Mouse (Mus musculus) CD4-positive, CD25-positive, alpha-beta regulatory T cell, adult 9 weeks (primary cell): ENCODE results near the gene Klk1b24. TPM values are rescaled to one million over a fixed set of nuclear protein-coding genes. Genes with fewer than 3 reads are reported as not detected.

Source experiments
- polyA plus RNA-seq: library from polyadenylated mRNA; unstranded; fragments of 100-300 nt; shearing (Covaris generic); gene quantifications from one replicate; pipeline ENCODE4 v1.2.1, GENCODE M21; 2017

Gene Klk1b24
- polyA plus RNA-seq = not detected

GRCm38 (mm10) chr7:44187936-44188335 is at the start of gene Klk1b24:
TSS of gene Klk1b24 (plus strand) at chr7:44188236.

GRCm38 (mm10) chr7:44197891-44198290 is 9.9 kb downstream of the Klk1b24 start, which contains the start of gene Klk1b3:
TSS of gene Klk1b3 (plus strand) at chr7:44198191.

GRCm38 (mm10) chr7:44207135-44207534 is 19.1 kb downstream of the Klk1b24 start, which contains the start of gene Klk1b4:
TSS of gene Klk1b4 (plus strand) at chr7:44207435.

GRCm38 (mm10) chr7:44215645-44216044 is 27.6 kb downstream of the Klk1b24 start, which contains the start of gene Klk1b5:
TSS of gene Klk1b5 (plus strand) at chr7:44215945.

GRCm38 (mm10) chr7:44225076-44225475 is 37.0 kb downstream of the Klk1b24 start, which contains the start of gene Klk1:
TSS of gene Klk1 (plus strand) at chr7:44225360.

GRCm38 (mm10) chr7:44235909-44236308 is 47.9 kb downstream of the Klk1b24 start, which contains the start of gene Gm36864:
TSS of gene Gm36864 (plus strand) at chr7:44236177.

Other genes with a start within 250 kb of the Klk1b24 start
- gene Klk1b8, start 237.6 kb upstream of the Klk1b24 start, polyA plus RNA-seq = not detected
- not detected for gene Klk1b1, start 221.5 kb upstream of the Klk1b24 start, polyA plus RNA-seq
- 1.1 TPM for gene Klk1b9, start 212.2 kb upstream of the Klk1b24 start, polyA plus RNA-seq
- not detected for gene Klk1b11, start 192.4 kb upstream of the Klk1b24 start, polyA plus RNA-seq
- gene Klk1b26, start 176.1 kb upstream of the Klk1b24 start, polyA plus RNA-seq = not detected
- 2.8 TPM for gene Klk1b27, start 135.9 kb upstream of the Klk1b24 start, polyA plus RNA-seq
- not detected for gene Klk1b21, start 85.9 kb upstream of the Klk1b24 start, polyA plus RNA-seq
- gene Klk1b22, start 75.6 kb upstream of the Klk1b24 start, polyA plus RNA-seq = not detected
- gene Klk1b16, start 51.5 kb upstream of the Klk1b24 start, polyA plus RNA-seq = not detected
- not detected for gene Klk1b3, start 10.0 kb downstream of the Klk1b24 start, polyA plus RNA-seq
- not detected for gene Klk1b4, start 19.2 kb downstream of the Klk1b24 start, polyA plus RNA-seq
- not detected for gene Klk1b5, start 27.7 kb downstream of the Klk1b24 start, polyA plus RNA-seq
- 0.40 TPM for gene Klk1, start 37.1 kb downstream of the Klk1b24 start, polyA plus RNA-seq
- not detected for gene Gm36864, start 47.9 kb downstream of the Klk1b24 start, polyA plus RNA-seq
- gene 1700028J19Rik, start 58.5 kb downstream of the Klk1b24 start, polyA plus RNA-seq = 1.8 TPM
- gene 2410002F23Rik, start 58.5 kb downstream of the Klk1b24 start, polyA plus RNA-seq = 202 TPM
- gene Acp4, start 69.1 kb downstream of the Klk1b24 start, polyA plus RNA-seq = not detected
- gene Gm15517, start 73.2 kb downstream of the Klk1b24 start, polyA plus RNA-seq = not detected
- 0.21 TPM for gene Clec11a, start 118.7 kb downstream of the Klk1b24 start, polyA plus RNA-seq
- gene Shank1, start 122.0 kb downstream of the Klk1b24 start, polyA plus RNA-seq = 0.11 TPM
- 0.10 TPM for gene Syt3, start 195.9 kb downstream of the Klk1b24 start, polyA plus RNA-seq
- gene 1700008O03Rik, start 197.6 kb downstream of the Klk1b24 start, polyA plus RNA-seq = 0.38 TPM
- not detected for gene Lrrc4b, start 240.8 kb downstream of the Klk1b24 start, polyA plus RNA-seq